Mouse (Mus musculus) MEL-GATA-1-ER (cell line): ENCODE measurements around the gene Rai1.

Source experiments
- DNase-seq: peaks from one replicate; pipeline ENCODE4 v3.0.0-alpha.2; 2012; ENCODE audit warnings: low read depth; ENCODE audit errors: extremely low read depth

Gene Rai1

GRCm38 (mm10) chr11:60094909-60095810 is 9.7 kb upstream of the Rai1 start:
- DNase-seq = no peak

GRCm38 (mm10) chr11:60099555-60100186 is 5.1 kb upstream of the Rai1 start:
- peak; percentile 63 for DNase-seq

GRCm38 (mm10) chr11:60100827-60101555 is 3.8 kb upstream of the Rai1 start:
- peak; percentile 76 for DNase-seq

GRCm38 (mm10) chr11:60101986-60102385 is 2.8 kb upstream of the Rai1 start:
- DNase-seq = no peak

- peak; percentile 88 for DNase-seq
Observed at GRCm38 (mm10) chr11:60102664-60103063, 2.1 kb upstream of the Rai1 start.

- DNase-seq = no peak
Observed at GRCm38 (mm10) chr11:60103567-60103966, 1.2 kb upstream of the Rai1 start.

GRCm38 (mm10) chr11:60105593-60106542 is 1.1 kb downstream of the Rai1 start:
- no peak for DNase-seq

GRCm38 (mm10) chr11:60106543-60107110 is 1.8 kb downstream of the Rai1 start:
- peak; percentile 56 for DNase-seq

- no peak for DNase-seq
Observed at GRCm38 (mm10) chr11:60107449-60107848, 2.6 kb downstream of the Rai1 start.

- no peak for DNase-seq
Observed at GRCm38 (mm10) chr11:60108631-60109172, 3.9 kb downstream of the Rai1 start.

- no peak for DNase-seq
Observed at GRCm38 (mm10) chr11:60110386-60110785, 5.6 kb downstream of the Rai1 start.

- DNase-seq = no peak
Observed at GRCm38 (mm10) chr11:60111576-60111975, 6.8 kb downstream of the Rai1 start.

- no peak for DNase-seq
Observed at GRCm38 (mm10) chr11:60113624-60114023, 8.8 kb downstream of the Rai1 start.

- no peak for DNase-seq
Observed at GRCm38 (mm10) chr11:60114296-60115023, 9.6 kb downstream of the Rai1 start.

- peak; percentile 66 for DNase-seq
Observed at GRCm38 (mm10) chr11:60115024-60115538, 10.3 kb downstream of the Rai1 start.

- peak; percentile 68 for DNase-seq
Observed at GRCm38 (mm10) chr11:60115638-60116276, 10.9 kb downstream of the Rai1 start.

- DNase-seq = no peak
Observed at GRCm38 (mm10) chr11:60120586-60121262, 15.9 kb downstream of the Rai1 start.

GRCm38 (mm10) chr11:60122611-60123010 is 17.8 kb downstream of the Rai1 start:
- no peak for DNase-seq
